Mouse (Mus musculus) mouse trophoblast stem cell (cell line): ENCODE results near the gene Casd1.

Source experiments
- in situ Hi-C, 2 experiments: fragments of 300-500 bp; cut with MseI, MboI; formaldehyde crosslinking; loops; 2 replicates in 1 of 2; 3 replicates in 1 of 2; pipeline ENCODE4 v1.15.1; 2025

Gene Casd1

GRCm38 (mm10) chr6:4612431-4612830 lies 11.8 kb downstream of the Casd1 start:
- in situ Hi-C loops: no loop called here

DNA sequence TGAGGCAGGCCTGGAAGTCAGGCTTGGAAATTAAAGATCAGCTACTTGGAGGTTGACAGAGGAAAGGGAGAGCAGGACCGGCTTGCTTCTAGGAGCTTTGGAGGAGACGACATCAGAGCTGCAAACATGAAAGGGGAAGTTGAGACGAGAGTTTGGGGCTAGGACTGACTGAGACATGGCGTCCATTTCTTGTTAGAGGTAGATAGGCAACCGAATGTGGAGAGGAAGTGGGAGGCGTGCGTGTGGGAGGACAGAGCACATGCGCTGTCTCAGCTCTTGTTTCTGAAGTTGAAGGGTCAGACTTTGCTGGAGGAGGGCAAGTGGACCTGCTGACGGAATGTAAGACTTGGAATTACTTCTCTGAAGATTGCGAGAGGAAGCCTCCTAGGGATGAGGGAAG lies 17.3 kb downstream of the Casd1 start:
- in situ Hi-C loops: no loop called here

GRCm38 (mm10) chr6:4631464-4631863 lies 30.8 kb downstream of the Casd1 start:
- in situ Hi-C loops: loop anchor here in 1 of 2 experiments (10.0 kb wide), 1 partner anchor 763 kb away; no protein-coding TSS in a partner anchor

- in situ Hi-C loops: loop anchor here in 1 of 2 experiments (10.0 kb wide), 1 partner anchor 762 kb away; no protein-coding TSS in a partner anchor
Observed at GRCm38 (mm10) chr6:4633189-4633588, 32.5 kb downstream of the Casd1 start.

DNA sequence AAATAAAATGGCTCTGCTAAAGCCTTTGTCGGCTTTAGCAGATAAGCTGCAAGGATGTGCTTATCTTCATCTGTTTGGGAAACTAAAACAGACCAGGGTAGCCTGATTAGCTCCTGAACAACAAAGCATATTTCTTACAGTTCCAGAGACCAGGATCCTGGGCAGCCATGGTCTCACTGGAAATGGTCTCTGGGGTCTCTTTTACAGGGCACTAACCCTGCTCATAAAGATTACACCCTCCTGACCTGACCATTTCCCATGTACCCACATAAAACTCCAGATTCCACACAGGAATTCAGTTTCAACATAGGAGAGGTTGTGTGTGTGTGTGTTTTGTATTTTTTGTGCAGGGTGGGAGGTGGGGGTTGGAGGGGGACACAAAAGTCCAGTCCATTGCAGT lies 34.2 kb downstream of the Casd1 start:
- in situ Hi-C loops: loop anchor here in 1 of 2 experiments (10.0 kb wide), 1 partner anchor 760 kb away; no protein-coding TSS in a partner anchor

GRCm38 (mm10) chr6:4642068-4642467 lies 41.4 kb downstream of the Casd1 start:
- in situ Hi-C loops: no loop called here

DNA sequence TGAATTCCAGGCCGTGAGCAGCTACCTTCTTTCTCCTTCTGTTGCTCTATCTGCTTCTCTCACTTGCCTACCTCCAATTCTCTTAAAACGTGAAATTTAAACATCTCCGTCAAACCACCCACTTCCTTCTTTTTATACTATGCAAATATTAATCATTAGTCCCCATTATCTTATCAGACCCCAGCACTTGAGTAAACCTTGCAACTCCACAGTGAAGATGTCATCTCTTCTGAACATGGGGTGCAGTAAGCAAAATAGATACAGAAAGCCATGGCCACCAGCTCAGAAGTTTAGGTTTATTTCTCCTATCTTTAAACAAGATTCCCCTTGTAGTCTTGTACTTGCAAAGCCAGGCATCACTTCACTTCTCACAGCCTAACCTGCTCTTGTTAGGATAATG lies 46.7 kb downstream of the Casd1 start:
- in situ Hi-C loops: no loop called here

GRCm38 (mm10) chr6:4652596-4653134 lies 52.0 kb downstream of the Casd1 start:
- in situ Hi-C loops: loop anchor here (5.0 to 25.0 kb wide), 3 partner anchors 235 to 732 kb away; partner anchors contain the start of gene Asb4 (in 1 of the 2)

GRCm38 (mm10) chr6:4653741-4654140 lies 53.1 kb downstream of the Casd1 start:
- in situ Hi-C loops: loop anchor here (5.0 to 25.0 kb wide), 3 partner anchors 234 to 731 kb away; partner anchors contain the start of gene Asb4 (in 1 of the 2)

DNA sequence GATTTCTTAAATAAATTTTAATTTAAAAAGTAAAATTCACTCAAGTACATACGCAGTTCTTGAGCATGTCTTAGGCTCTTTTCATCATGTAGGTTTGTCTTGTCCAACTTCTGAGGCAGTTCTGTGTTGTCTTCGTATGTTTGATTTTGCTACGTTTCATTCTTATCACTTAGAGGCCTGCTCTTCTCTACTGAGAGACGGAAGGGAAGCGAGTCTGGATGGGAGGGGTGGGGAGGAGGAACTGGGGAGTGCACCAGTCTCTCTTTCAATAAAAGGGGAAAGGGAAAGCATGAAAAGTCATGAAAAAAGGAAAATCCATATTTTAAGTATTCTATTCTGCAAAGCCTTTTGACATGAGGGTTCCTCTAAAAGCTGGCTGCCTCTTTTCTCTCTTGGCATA lies 54.8 kb downstream of the Casd1 start:
- in situ Hi-C loops: loop anchor here in 1 of 2 experiments (10.0 to 25.0 kb wide), 2 partner anchors 232 to 729 kb away; partner anchors contain the start of gene Asb4

GRCm38 (mm10) chr6:4655924-4656323 lies 55.3 kb downstream of the Casd1 start:
- in situ Hi-C loops: loop anchor here in 1 of 2 experiments (10.0 to 25.0 kb wide), 2 partner anchors 231 to 729 kb away; partner anchors contain the start of gene Asb4

- in situ Hi-C loops: loop anchor here in 1 of 2 experiments (10.0 to 25.0 kb wide), 2 partner anchors 228 to 726 kb away; partner anchors contain the start of gene Asb4
Observed at GRCm38 (mm10) chr6:4658861-4659260, 58.2 kb downstream of the Casd1 start.

DNA sequence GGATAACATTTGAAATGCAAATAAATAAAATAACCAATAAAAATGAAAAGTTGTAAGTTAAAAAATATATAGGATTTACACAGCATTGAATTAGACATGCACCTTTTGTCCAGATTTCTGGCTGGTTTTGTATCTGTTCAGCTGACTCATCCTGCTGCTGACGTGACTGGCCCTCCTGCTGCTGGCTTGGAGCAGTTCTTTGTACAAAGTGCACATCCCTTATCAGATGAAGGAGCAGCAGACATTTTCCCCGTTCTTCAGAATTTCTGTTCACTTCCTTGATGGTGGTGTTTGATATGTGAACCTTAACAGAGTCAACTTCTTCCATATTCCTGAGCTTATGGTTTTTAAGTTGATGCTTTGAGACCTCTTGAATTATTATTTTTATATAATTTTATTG lies 62.9 kb downstream of the Casd1 start:
- in situ Hi-C loops: loop anchor here in 1 of 2 experiments (25.0 kb wide), 1 partner anchor 224 kb away; no protein-coding TSS in a partner anchor

DNA sequence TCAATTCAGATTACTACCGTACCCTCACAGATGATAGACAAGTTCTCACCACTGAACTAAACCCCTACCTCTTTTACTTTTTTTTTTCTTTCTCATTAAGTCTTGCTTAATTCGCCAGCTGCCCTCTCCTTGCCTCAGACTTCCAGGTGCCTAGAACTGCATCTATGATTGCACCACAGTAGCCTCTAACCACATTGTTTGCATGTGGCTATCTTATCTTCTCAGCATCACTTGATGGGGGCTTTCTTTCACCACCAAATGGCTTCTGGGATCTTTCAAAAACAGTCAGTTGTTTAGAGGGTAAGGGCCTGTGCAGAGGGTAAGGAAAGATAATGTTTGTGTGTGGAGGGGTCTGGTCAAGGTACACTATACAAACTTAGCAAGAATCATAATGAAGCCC lies 63.7 kb downstream of the Casd1 start:
- in situ Hi-C loops: loop anchor here in 1 of 2 experiments (25.0 kb wide), 1 partner anchor 223 kb away; no protein-coding TSS in a partner anchor

DNA sequence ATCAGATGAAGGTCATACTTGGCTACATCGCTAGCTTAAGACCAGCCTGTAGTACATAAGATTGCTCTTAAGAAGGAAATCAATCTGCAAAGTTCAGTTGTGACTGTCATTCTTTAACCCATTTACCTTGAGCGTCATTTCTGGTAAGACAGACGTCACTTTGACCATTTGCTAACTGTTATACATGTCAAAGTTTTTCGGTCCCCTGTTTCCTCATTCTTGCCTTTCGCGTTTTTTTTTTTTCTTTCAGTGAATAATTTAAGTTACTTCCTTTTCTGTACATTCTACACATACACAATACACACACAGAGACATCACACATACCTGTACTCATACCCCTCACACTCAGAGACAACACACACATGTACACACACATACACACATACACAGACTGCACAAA lies 64.5 kb downstream of the Casd1 start:
- in situ Hi-C loops: loop anchor here in 1 of 2 experiments (25.0 kb wide), 1 partner anchor 222 kb away; no protein-coding TSS in a partner anchor

- in situ Hi-C loops: no loop called here
Observed at GRCm38 (mm10) chr6:4677356-4677761, 76.7 kb downstream of the Casd1 start.

DNA sequence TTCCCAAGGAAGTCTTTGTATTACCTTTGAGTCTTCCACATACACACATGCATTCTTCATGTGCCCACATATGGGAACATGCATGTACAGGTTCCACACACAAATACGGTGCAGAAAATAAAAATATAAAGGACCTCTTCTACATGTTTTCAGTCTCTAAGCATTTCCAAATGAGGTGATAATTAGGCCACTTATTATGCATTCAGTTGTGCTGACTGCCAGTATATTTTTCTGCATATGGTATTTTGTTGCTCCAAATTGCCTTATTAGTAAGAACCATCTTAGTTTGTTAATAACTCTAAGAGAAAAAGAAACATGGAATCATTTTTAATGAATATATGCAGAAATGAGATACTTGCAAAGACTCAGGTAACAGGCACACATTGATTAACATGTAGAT lies 79.3 kb downstream of the Casd1 start:
- in situ Hi-C loops: no loop called here

- in situ Hi-C loops: no loop called here
Observed at GRCm38 (mm10) chr6:4680576-4680975, 79.9 kb downstream of the Casd1 start.

DNA sequence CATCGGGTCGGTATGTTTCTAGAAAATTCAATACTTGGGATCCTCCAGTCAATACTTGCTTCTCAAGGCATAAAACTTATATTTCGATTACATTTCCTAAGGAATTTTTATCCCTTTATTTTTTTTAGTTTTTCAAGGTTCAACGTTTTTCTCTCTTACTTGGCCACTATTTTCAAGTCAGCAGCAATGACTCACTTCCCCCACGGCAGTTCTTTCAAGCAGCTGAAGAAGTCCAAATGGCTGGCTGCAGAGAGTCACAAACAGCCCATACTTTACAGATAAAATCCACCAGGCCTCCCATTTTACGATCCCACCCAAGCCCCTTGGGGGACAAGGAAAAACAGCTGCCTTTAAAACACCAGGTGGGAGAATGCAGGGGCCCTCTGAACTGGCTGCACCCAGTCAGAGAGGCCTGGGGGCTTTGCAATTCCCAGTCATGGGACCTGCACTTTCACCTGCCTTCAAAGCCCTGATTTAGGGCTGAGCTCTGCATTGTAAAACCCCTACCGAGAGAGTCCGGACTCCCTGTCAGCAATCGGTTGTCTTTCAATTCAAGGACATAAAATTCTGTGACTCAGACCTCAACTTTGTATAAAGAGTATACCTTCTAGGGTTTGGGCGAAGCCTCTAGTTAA lies 84.2 kb downstream of the Casd1 start:
- in situ Hi-C loops: no loop called here

DNA sequence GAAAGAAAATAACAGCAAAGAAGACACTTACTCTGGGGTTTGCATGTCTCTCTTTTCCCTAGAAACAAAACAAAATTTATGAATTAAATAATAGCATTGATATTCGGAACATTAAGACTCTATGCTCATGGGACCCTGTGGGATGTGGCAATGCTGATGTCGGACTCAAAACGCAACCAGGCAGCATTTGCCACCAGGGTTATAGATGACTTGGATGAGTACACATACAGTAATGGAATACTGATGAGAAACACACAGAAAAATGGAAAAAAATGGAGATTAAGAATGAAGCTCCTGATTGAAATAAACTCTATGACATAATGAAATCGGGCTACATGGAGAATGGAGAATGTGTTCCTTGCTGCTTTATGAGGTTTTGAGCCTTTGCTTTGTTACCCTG lies 89.8 kb downstream of the Casd1 start:
- in situ Hi-C loops: no loop called here
